Mouse (Mus musculus): ENCODE data around the gene Sgsm2. TPM values are rescaled to one million over a fixed set of nuclear protein-coding genes. Genes with fewer than 3 reads are reported as not detected.

Sgsm2 gene
- polyA plus RNA-seq, 1 experiment from 2014 or later = 29.9 TPM

- WGBS = under 1% methylated on average over 9 of the region's 9 CpGs
- Histone ChIP-seq H3K36me3 (no peaks in the 10 kb centered on the region), H3K4me1 (replicated peaks) (peaks cover 29% of the 10 kb centered on the region), H3K4me3 (peak overlapping the region; percentile 14; the same call in 1 of the 2 replicates), H3K9me3 (no peaks in the 10 kb centered on the region), H3K27me3 (no peaks in the 10 kb centered on the region), H3K4me2 (peak overlapping the region; percentile 49), H3K9ac (no peak overlapping the region), H3K27ac (replicated peaks) (peak overlapping the region; percentile 78)
- peak; percentile 84 for ATAC-seq (ENCODE audit: low FRiP score, low read depth)
Measured at GRCm38 (mm10) chr11:74876801-74877200, 20.1 kb downstream of the Sgsm2 start.

DNA sequence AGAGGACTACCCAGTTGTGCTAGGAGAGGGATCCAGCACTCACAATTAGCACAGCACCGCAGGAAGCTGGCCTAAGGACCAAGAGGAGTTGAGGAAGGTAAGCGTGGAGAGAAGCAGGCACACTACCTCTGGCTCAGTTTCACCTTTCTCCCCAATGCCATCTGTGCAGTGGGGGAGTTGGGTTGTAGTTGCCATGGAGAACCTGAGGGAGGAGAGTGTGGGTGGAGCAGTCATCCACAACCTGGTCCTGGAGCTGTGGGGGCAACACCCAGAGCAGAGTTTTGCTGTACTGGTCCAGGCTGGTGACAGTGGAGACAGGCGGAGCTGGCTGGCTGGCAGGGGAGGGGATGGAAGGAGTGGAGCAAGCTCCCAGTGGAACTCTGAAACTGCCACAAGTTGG is 22.2 kb downstream of the Sgsm2 start:
- no peak overlapping the region for H3K4me2 ChIP-seq
- H3K27ac ChIP-seq (replicated peaks) = no peak overlapping the region
- no peak overlapping the region for H3K4me3 ChIP-seq
- no peak for ATAC-seq (ENCODE audit: low FRiP score, low read depth)
- no peaks in the 10 kb centered on the region for H3K27me3 ChIP-seq
- peaks cover 43% of the 10 kb centered on the region for H3K4me1 ChIP-seq (replicated peaks)
- H3K36me3 ChIP-seq = no peaks in the 10 kb centered on the region
- WGBS = 57% methylated on average over 3 of the region's 3 CpGs
- H3K9ac ChIP-seq = no peak overlapping the region
- no peaks in the 10 kb centered on the region for H3K9me3 ChIP-seq

DNA sequence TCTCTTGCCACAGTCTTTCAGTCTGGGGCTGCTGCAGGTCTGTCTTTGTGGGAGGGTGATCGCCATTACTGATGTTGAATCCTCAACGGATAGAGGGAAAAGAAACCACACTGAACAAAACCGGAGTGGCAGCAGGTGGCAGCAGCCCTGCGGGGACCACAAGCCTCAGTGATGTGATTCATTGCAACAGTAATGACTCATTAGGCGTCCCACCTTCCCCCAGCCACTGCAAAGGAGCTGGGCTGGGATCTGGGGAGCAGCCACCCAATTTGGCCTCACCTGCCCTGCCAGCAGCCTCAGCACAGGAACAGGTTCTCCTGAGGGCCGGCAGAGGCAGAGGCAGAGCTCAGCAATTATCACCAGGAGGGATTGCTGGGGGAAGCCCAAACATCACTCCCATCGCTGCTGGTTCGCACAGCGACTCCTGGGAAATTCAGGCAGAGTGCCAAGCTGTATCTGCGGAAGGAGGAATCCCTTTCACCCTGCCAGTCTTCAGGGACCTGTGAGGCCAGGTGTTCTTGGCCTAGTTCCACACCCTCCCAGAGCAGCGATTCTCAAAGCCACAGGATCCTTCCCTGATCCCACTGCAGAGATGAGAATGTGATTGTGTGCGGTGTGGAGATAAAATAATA is 25.8 kb downstream of the Sgsm2 start:
- 16% methylated on average over 12 of the region's 12 CpGs for WGBS
- peak overlapping the region; percentile 26 for H3K9ac ChIP-seq
- H3K27ac ChIP-seq (replicated peaks) = peak overlapping the region; percentile 73
- no peak overlapping the region for H3K4me3 ChIP-seq
- H3K4me1 ChIP-seq (replicated peaks) = peaks cover 41% of the 10 kb centered on the region
- H3K9me3 ChIP-seq = no peaks in the 10 kb centered on the region
- no peak for ATAC-seq (ENCODE audit: low FRiP score, low read depth)
- peak overlapping the region; percentile 26; the same call in 1 of the 2 replicates for H3K4me2 ChIP-seq
- peaks cover 23% of the 10 kb centered on the region for H3K36me3 ChIP-seq
- H3K27me3 ChIP-seq = no peaks in the 10 kb centered on the region

DNA sequence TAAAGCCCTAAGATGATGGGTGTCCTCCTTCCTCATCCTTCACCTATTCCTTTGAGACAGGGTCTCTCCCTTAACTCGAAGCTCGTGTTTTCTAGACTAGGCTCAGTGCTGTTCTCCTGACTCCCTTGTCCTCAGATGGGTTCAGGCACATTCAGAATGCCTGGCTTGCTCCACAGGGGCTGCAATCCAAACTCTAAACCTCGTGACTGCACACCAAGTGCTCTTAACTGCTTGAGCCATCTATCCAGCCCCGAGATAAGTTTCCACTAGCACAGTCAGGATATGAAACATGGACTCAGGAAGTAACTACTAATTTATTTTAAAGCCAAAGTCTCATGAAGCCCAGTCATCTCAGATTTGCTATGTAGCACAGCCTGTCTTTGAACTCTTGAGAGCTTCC is 26.3 kb downstream of the Sgsm2 start:
- Histone ChIP-seq H3K4me2 (no peak overlapping the region), H3K4me1 (replicated peaks) (peaks cover 38% of the 10 kb centered on the region), H3K27me3 (no peaks in the 10 kb centered on the region), H3K9ac (no peak overlapping the region), H3K36me3 (peaks cover 23% of the 10 kb centered on the region), H3K9me3 (no peaks in the 10 kb centered on the region), H3K27ac (replicated peaks) (peak overlapping the region; percentile 9; the same call in 1 of the 2 replicates), H3K4me3 (no peak overlapping the region)
- 80% methylated on average over 4 of the region's 4 CpGs for WGBS
- no peak for ATAC-seq (ENCODE audit: low FRiP score, low read depth)

DNA sequence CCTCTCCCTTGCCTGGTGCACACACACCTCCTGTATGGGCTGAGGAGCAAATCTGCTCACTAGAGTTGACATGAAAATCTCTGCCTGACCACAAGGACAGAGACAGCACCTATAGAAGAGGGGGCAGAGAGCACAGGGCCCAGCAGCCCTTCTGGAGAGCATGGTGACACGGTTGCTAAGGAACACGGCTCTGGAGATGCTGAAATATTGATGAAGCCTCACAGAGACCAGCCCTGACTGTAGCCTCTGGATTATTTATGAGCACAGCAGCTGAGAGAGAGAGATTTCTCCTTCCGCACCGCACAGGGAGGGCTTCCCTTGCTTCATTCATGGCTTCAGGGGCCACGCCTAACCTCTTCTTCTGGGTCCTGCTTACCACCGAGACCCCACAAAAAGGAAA is 27.3 kb downstream of the Sgsm2 start:
- Histone ChIP-seq H3K27ac (replicated peaks) (peak overlapping the region; percentile 69), H3K9ac (no peak overlapping the region), H3K4me3 (no peak overlapping the region), H3K4me1 (replicated peaks) (peaks cover 37% of the 10 kb centered on the region), H3K4me2 (no peak overlapping the region), H3K27me3 (no peaks in the 10 kb centered on the region), H3K36me3 (peaks cover 30% of the 10 kb centered on the region), H3K9me3 (no peaks in the 10 kb centered on the region)
- ATAC-seq (ENCODE audit: low FRiP score, low read depth) = peak; percentile 63; the same call in 1 of the 2 replicates
- 74% methylated on average over 6 of the region's 6 CpGs for WGBS

- H3K4me1 ChIP-seq (replicated peaks) = peaks cover 36% of the 10 kb centered on the region
- no peak overlapping the region for H3K27ac ChIP-seq (replicated peaks)
- no peaks in the 10 kb centered on the region for H3K27me3 ChIP-seq
- no peak overlapping the region for H3K9ac ChIP-seq
- peaks cover 43% of the 10 kb centered on the region for H3K36me3 ChIP-seq
- H3K4me3 ChIP-seq = no peak overlapping the region
- 85% methylated on average over 13 of the region's 13 CpGs for WGBS
- H3K9me3 ChIP-seq = no peaks in the 10 kb centered on the region
- no peak for ATAC-seq (ENCODE audit: low FRiP score, low read depth)
- no peak overlapping the region for H3K4me2 ChIP-seq
Measured at GRCm38 (mm10) chr11:74868046-74868760, 28.7 kb downstream of the Sgsm2 start.

GRCm38 (mm10) chr11:74867181-74867580 is 29.7 kb downstream of the Sgsm2 start:
- Histone ChIP-seq H3K4me3 (no peak overlapping the region), H3K9ac (no peak overlapping the region), H3K4me1 (replicated peaks) (peaks cover 36% of the 10 kb centered on the region), H3K27ac (replicated peaks) (no peak overlapping the region), H3K36me3 (peaks cover 43% of the 10 kb centered on the region), H3K9me3 (no peaks in the 10 kb centered on the region), H3K27me3 (no peaks in the 10 kb centered on the region), H3K4me2 (no peak overlapping the region)
- 79% methylated on average over 2 of the region's 2 CpGs for WGBS
- no peak for ATAC-seq (ENCODE audit: low FRiP score, low read depth)

DNA sequence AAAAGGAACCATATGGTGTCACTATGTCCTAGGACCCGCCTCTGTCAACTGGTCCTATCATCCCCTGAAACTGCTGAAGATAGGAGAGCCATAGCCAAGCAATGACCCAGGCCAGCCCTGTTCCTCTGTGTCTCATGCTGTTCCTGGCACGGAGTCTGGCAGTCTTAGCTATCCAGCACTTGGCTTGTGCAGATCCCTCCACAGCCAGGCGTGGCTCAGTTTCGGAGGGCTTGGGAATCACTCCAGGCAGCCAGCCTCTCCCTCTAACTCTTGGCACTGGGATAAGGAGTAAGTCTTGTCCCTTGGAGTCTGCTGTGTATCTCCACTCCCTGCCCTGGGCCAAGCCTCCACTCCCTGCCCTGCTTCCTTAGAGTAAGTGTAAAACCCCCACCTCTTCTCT is 30.2 kb downstream of the Sgsm2 start:
- peaks cover 43% of the 10 kb centered on the region for H3K36me3 ChIP-seq
- 76% methylated on average over 4 of the region's 4 CpGs for WGBS
- ATAC-seq (ENCODE audit: low FRiP score, low read depth) = peak; percentile 57
- H3K9me3 ChIP-seq = no peaks in the 10 kb centered on the region
- H3K27ac ChIP-seq (replicated peaks) = no peak overlapping the region
- H3K4me2 ChIP-seq = no peak overlapping the region
- H3K4me1 ChIP-seq (replicated peaks) = peaks cover 32% of the 10 kb centered on the region
- H3K27me3 ChIP-seq = no peaks in the 10 kb centered on the region
- H3K4me3 ChIP-seq = no peak overlapping the region
- H3K9ac ChIP-seq = no peak overlapping the region

DNA sequence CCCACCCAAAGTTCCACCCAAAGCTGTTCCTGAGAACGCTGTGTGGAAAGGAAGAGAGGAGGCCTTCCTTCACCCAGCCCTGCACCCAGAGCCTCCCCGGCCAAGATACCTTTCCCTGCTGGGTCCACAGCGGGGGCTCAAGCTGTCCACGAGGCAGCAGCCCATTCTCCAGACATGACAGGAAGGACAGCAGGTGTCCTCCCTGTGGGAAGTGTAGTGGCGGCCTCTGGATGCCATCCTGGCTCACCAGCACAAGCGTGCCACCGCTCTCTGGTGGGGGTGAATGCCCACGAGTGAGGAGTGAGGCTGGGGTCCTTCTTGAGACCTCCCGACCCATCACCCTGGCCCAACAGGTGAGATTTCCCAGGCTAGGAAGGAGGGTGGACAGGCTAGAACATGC is 31.6 kb downstream of the Sgsm2 start:
- H3K36me3 ChIP-seq = peaks cover 46% of the 10 kb centered on the region
- no peak overlapping the region for H3K9ac ChIP-seq
- H3K4me2 ChIP-seq = no peak overlapping the region
- 86% methylated on average over 9 of the region's 9 CpGs for WGBS
- no peaks in the 10 kb centered on the region for H3K27me3 ChIP-seq
- no peaks in the 10 kb centered on the region for H3K9me3 ChIP-seq
- no peak overlapping the region for H3K4me3 ChIP-seq
- H3K4me1 ChIP-seq (replicated peaks) = peaks cover 19% of the 10 kb centered on the region
- no peak for ATAC-seq (ENCODE audit: low FRiP score, low read depth)
- no peak overlapping the region for H3K27ac ChIP-seq (replicated peaks)

DNA sequence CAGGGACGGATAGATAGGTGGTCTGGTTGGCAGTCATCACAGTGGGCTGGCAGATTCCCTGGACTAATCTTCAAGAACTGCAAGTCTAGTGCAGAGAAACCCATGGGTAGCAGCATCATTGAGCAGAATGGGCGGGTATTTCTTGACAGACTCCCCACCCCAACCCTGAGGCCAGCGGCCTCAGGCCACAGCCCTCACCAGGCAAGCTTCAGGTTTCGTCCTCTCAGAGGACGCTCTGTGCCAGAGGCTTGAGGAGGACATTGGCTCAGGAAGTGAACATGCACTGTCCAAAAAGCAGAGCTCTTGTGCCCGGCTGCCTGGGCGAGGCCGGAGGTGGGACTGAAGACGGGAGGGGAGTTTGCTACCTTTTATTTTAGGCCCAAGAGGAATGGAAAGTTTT is 32.4 kb downstream of the Sgsm2 start:
- ATAC-seq (ENCODE audit: low FRiP score, low read depth) = no peak
- Histone ChIP-seq H3K9me3 (no peaks in the 10 kb centered on the region), H3K27me3 (no peaks in the 10 kb centered on the region), H3K27ac (replicated peaks) (no peak overlapping the region), H3K4me1 (replicated peaks) (peaks cover 10% of the 10 kb centered on the region), H3K9ac (no peak overlapping the region), H3K36me3 (peaks cover 50% of the 10 kb centered on the region), H3K4me3 (no peak overlapping the region), H3K4me2 (no peak overlapping the region)
- 89% methylated on average over 9 of the region's 9 CpGs for WGBS

DNA sequence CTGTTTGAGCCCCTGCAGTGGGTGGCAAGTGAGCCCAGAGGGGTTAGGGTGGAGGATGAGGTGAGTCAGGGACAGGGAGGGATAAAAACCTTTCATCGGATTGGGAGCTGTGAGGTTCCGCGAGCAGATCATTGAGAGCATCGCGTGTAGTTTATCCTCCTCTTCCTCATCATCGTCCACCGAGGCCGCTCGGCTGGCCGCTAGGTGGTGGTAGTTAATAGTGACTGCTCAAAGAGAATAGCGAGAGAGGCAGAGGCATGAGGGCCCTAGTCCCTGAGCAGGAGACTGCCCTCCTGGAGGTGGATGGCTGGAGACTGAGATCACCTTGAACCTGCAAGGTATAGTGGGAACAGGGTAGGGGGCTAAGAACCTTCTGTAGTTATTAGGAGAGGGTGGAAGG is 33.4 kb downstream of the Sgsm2 start:
- Histone ChIP-seq H3K4me2 (no peak overlapping the region), H3K36me3 (peaks cover 56% of the 10 kb centered on the region), H3K9ac (no peak overlapping the region)

GRCm38 (mm10) chr11:74862129-74862528 is 34.7 kb downstream of the Sgsm2 start:
- Histone ChIP-seq H3K9ac (no peak overlapping the region), H3K9me3 (no peaks in the 10 kb centered on the region), H3K4me3 (no peak overlapping the region), H3K27me3 (no peaks in the 10 kb centered on the region), H3K27ac (replicated peaks) (no peak overlapping the region), H3K4me2 (no peak overlapping the region), H3K4me1 (replicated peaks) (0 out of 2 replicates have a peak, but pooled peaks cover 4% of the 10 kb centered on the region), H3K36me3 (peaks cover 51% of the 10 kb centered on the region)
- ATAC-seq (ENCODE audit: low FRiP score, low read depth) = no peak
- 90% methylated on average over 5 of the region's 5 CpGs for WGBS

More for the DNA sequence above, 33.4 kb downstream of the Sgsm2 start:
- Histone ChIP-seq H3K27ac (replicated peaks) (no peak overlapping the region), H3K4me1 (replicated peaks) (0 out of 2 replicates have a peak, but pooled peaks cover 6% of the 10 kb centered on the region), H3K9me3 (no peaks in the 10 kb centered on the region), H3K27me3 (no peaks in the 10 kb centered on the region), H3K4me3 (no peak overlapping the region)
- 28% methylated on average over 11 of the region's 11 CpGs for WGBS
- no peak for ATAC-seq (ENCODE audit: low FRiP score, low read depth)
